Mouse (Mus musculus): ENCODE data around the gene Serpina1c.
"Not testable (repeated sequence)": the region's sequence is repeated elsewhere in the genome, so short reads cannot be mapped to it uniquely, and the experiment has no call there.

DNA sequence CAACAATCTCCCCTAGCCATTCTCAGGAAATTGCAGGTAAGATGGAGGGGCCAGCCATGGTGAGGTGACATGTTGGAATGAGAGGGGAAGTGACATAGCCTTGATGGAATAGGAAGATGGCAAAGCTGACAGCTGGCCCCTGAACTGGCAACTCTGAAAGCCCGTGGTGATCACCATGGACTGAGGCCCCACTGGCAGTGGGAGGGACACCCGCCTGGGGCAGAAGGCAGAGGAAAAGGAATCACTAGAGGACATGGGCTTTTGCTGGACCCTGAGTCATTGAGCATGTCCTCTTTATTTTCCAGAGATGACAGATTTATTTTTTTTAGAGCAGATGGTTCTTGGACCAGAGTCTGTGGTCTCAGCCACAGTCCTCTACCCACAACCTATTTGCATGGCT is 51.7 kb downstream of the Serpina1c start:
- TF ChIP-seq CTCF, EP300 (IDR thresholded peaks at IDR 0.05; ENCODE audit: low read depth): not testable (repeated sequence)

All from liver, embryonic 14.5 days (tissue).